Mouse (Mus musculus): Measurements from ENCODE around the gene Rorc. TPM values are rescaled to one million over a fixed set of nuclear protein-coding genes. Genes with fewer than 3 reads are reported as not detected.

Rorc gene
- polyA plus RNA-seq, 1 experiment from 2014 or later = 0.08 TPM

DNA sequence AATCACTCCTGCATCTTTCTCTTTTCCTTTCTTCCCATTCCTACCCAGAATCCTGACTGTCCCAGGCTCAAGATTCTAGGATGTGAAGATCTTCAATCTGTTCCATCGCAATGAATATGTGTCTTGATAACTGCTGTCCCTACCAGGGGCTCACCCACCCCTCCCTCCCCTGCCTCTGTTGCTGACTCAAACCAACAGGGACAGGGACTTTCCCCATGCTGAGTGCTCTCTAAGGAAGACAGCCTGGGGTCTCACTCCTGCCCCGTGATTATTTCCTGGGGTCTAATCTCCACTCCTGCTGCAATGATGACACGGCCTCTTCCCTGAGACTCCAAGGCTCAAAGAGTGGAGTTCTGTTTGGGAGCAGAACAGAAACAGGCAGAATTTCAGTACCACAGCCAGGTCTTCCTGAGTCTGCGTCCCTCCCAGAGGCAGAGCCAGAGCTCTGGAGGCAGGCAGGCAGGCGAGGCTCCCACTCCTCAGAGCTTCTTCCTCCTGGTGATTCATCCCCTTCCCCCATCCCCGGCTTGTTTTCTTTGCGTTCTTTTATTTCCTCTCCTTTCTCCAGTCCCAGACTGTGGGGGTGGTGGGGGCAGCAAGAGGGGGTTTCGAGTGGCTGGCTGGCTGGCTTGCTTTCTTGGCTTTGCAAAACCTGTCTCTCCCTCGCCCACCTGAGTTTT, 7.4 kb downstream of the Rorc start:
- no peak overlapping the region for H3K4me2 ChIP-seq (replicated peaks; ENCODE audit: low read depth, low read length)
- H3K4me3 ChIP-seq (ENCODE audit: low read depth, low read length) = no peak overlapping the region
- H3K36me3 ChIP-seq (ENCODE audit: control insufficient read depth, insufficient read depth, low read length) = no peaks in the 10 kb centered on the region
- no peak overlapping the region for H3K27ac ChIP-seq (ENCODE audit: low read depth, low read length)
- H3K27me3 ChIP-seq (ENCODE audit: control insufficient read depth, insufficient read depth, low read length) = no peaks in the 10 kb centered on the region
- H3K4me1 ChIP-seq (replicated peaks; ENCODE audit: control insufficient read depth, insufficient read depth, low read length) = no peaks in the 10 kb centered on the region; the same call in 1 of the 2 replicates
- no peak overlapping the region for H3K9ac ChIP-seq (ENCODE audit: low read depth, low read length)
- WGBS = 23% methylated on average over 9 of the region's 9 CpGs
- no peaks in the 10 kb centered on the region for H3K9me3 ChIP-seq (ENCODE audit: control insufficient read depth, low read length)
- ATAC-seq (ENCODE audit: low FRiP score) (no peak), DNase-seq (ENCODE audit: low spot score) (no peak)

DNA sequence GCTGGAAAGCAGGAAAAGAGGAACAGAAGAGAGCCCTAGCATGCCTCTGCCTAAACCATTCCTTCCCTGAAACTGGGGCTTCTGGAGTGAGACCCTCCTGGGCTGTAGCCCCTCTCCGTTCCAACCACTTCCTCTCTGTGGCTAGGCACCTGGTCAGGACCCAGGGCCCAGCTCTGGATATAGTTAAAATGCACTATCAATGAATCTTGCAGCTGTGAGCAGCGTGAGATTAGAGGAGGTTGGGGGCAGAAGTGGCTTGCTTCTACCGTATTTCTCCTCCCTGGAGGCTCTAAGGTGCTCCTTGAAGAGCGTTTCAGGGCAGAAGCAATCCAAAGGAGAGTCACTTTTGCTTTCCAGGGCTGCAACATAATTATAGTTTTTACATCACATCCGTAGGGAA, 9.7 kb downstream of the Rorc start:
- H3K4me2 ChIP-seq (replicated peaks; ENCODE audit: low read depth, low read length) = no peak overlapping the region
- 80% methylated on average over 5 of the region's 5 CpGs for WGBS
- no peak overlapping the region for H3K9ac ChIP-seq (ENCODE audit: low read depth, low read length)
- no peaks in the 10 kb centered on the region for H3K36me3 ChIP-seq (ENCODE audit: control insufficient read depth, insufficient read depth, low read length)
- no peak for DNase-seq (ENCODE audit: low spot score)
- H3K27me3 ChIP-seq (ENCODE audit: control insufficient read depth, insufficient read depth, low read length) = no peaks in the 10 kb centered on the region
- no peak for ATAC-seq (ENCODE audit: low FRiP score)
- H3K9me3 ChIP-seq (ENCODE audit: control insufficient read depth, low read length) = no peaks in the 10 kb centered on the region
- no peak overlapping the region for H3K27ac ChIP-seq (ENCODE audit: low read depth, low read length)
- H3K4me1 ChIP-seq (replicated peaks; ENCODE audit: control insufficient read depth, insufficient read depth, low read length) = no peaks in the 10 kb centered on the region
- no peak overlapping the region for H3K4me3 ChIP-seq (ENCODE audit: low read depth, low read length)

DNA sequence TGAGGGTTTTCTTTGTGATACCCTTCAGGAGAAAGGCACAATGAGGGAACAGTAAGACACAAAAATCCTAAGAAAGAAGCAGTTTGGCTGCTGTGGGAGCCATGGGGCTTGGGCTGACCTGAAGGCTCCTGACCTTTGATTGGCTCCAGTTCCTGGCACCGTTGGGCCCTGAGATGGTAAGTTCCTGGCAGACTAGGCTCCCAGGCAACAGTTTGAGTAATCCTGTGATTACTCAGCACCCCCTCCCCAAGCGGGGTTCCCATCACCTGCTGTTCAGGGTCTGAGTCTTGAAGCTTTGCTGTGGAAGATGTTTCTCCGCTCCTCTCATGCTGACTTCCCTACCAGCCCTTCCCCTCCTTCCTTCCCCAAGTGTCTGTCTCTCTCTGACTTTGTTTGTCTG, 10.9 kb downstream of the Rorc start:
- no peak overlapping the region for H3K27ac ChIP-seq (ENCODE audit: low read depth, low read length)
- H3K9ac ChIP-seq (ENCODE audit: low read depth, low read length) = no peak overlapping the region
- DNase-seq (ENCODE audit: low spot score) (no peak), ATAC-seq (ENCODE audit: low FRiP score) (no peak)
- no peak overlapping the region for H3K4me2 ChIP-seq (replicated peaks; ENCODE audit: low read depth, low read length)
- H3K4me3 ChIP-seq (ENCODE audit: low read depth, low read length) = no peak overlapping the region
- H3K27me3 ChIP-seq (ENCODE audit: control insufficient read depth, insufficient read depth, low read length) = no peaks in the 10 kb centered on the region
- H3K36me3 ChIP-seq (ENCODE audit: control insufficient read depth, insufficient read depth, low read length) = no peaks in the 10 kb centered on the region
- H3K9me3 ChIP-seq (ENCODE audit: control insufficient read depth, low read length) = no peaks in the 10 kb centered on the region
- H3K4me1 ChIP-seq (replicated peaks; ENCODE audit: control insufficient read depth, insufficient read depth, low read length) = no peaks in the 10 kb centered on the region
- WGBS = 64% methylated on average over 3 of the region's 3 CpGs

DNA sequence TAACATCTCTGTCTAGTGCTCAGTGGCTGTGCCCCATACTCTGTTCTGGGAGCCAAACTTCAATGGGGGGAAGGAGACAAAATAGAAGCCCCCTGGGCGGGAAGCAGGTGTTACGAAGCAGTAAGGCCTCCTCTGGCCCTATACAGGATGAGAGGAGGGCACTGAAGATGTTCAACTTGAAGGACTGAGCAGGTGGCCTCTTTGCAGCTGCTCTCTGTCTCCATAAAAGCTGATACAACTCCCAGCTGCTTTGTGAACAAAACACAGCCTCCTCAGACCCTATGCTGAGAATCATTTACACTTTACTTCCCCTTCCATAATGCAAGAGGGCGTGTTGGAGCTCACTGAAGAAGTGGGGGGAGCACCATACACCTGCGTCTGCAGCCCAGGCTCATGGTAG, 14.1 kb downstream of the Rorc start:
- Histone ChIP-seq H3K4me3 (ENCODE audit: low read depth, low read length) (no peak overlapping the region), H3K36me3 (ENCODE audit: control insufficient read depth, insufficient read depth, low read length) (no peaks in the 10 kb centered on the region), H3K27me3 (ENCODE audit: control insufficient read depth, insufficient read depth, low read length) (no peaks in the 10 kb centered on the region), H3K4me1 (replicated peaks; ENCODE audit: control insufficient read depth, insufficient read depth, low read length) (no peaks in the 10 kb centered on the region), H3K27ac (ENCODE audit: low read depth, low read length) (no peak overlapping the region), H3K4me2 (replicated peaks; ENCODE audit: low read depth, low read length) (no peak overlapping the region), H3K9me3 (ENCODE audit: control insufficient read depth, low read length) (no peaks in the 10 kb centered on the region), H3K9ac (ENCODE audit: low read depth, low read length) (no peak overlapping the region)
- no peak for ATAC-seq (ENCODE audit: low FRiP score)
- whole genome bisulfite sequencing = 67% methylated on average over 4 of the region's 4 CpGs
- no peak for DNase-seq (ENCODE audit: low spot score)

DNA sequence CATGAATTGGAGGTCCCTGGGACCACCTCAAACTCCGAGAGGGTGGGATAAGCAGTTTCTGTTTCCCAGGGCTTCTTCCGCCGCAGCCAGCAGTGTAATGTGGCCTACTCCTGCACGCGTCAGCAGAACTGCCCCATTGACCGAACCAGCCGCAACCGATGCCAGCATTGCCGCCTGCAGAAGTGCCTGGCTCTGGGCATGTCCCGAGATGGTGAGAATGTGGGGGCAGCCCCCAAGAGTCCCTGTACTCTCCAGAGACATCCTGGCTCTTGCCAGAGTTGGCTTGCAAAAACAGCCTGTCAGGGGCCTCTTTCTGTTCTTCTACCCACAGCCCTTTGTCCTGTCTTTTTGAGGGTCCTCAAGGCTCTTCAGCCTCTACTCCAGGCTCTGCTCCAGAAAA, 14.8 kb downstream of the Rorc start:
- H3K36me3 ChIP-seq (ENCODE audit: control insufficient read depth, insufficient read depth, low read length) = no peaks in the 10 kb centered on the region
- H3K27me3 ChIP-seq (ENCODE audit: control insufficient read depth, insufficient read depth, low read length) = no peaks in the 10 kb centered on the region
- WGBS = 91% methylated on average over 10 of the region's 10 CpGs
- H3K4me1 ChIP-seq (replicated peaks; ENCODE audit: control insufficient read depth, insufficient read depth, low read length) = no peaks in the 10 kb centered on the region
- H3K4me2 ChIP-seq (replicated peaks; ENCODE audit: low read depth, low read length) = no peak overlapping the region
- H3K9me3 ChIP-seq (ENCODE audit: control insufficient read depth, low read length) = no peaks in the 10 kb centered on the region
- H3K27ac ChIP-seq (ENCODE audit: low read depth, low read length) = no peak overlapping the region
- no peak overlapping the region for H3K4me3 ChIP-seq (ENCODE audit: low read depth, low read length)
- no peak for DNase-seq (ENCODE audit: low spot score)
- ATAC-seq (ENCODE audit: low FRiP score) = no peak
- H3K9ac ChIP-seq (ENCODE audit: low read depth, low read length) = no peak overlapping the region

DNA sequence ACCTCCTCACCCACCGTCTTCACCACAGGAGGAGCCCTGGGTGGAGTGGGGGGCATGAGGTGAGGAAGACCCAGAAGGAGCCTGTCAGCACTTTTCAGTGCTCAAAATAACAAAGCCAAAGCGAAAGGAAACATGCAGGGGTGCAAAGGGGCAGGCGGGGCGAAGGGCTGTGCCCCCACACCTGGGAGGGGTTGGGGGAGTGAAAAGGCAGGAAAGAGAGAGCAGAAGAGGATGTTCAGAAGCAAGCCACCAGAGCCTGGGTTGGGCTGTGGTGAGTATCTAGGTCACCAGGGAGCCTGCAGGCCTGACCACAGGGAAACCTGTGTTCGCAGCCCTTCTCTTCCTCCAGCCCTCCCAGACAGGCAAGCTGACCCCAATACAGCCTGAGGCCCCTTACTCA, 15.5 kb downstream of the Rorc start:
- 84% methylated on average over 5 of the region's 5 CpGs for WGBS
- no peak overlapping the region for H3K4me3 ChIP-seq (ENCODE audit: low read depth, low read length)
- DNase-seq (ENCODE audit: low spot score) (no peak), ATAC-seq (ENCODE audit: low FRiP score) (no peak)
- H3K9ac ChIP-seq (ENCODE audit: low read depth, low read length) = no peak overlapping the region
- H3K9me3 ChIP-seq (ENCODE audit: control insufficient read depth, low read length) = no peaks in the 10 kb centered on the region
- no peak overlapping the region for H3K4me2 ChIP-seq (replicated peaks; ENCODE audit: low read depth, low read length)
- H3K4me1 ChIP-seq (replicated peaks; ENCODE audit: control insufficient read depth, insufficient read depth, low read length) = no peaks in the 10 kb centered on the region
- H3K27ac ChIP-seq (ENCODE audit: low read depth, low read length) = no peak overlapping the region
- no peaks in the 10 kb centered on the region for H3K36me3 ChIP-seq (ENCODE audit: control insufficient read depth, insufficient read depth, low read length)
- no peaks in the 10 kb centered on the region for H3K27me3 ChIP-seq (ENCODE audit: control insufficient read depth, insufficient read depth, low read length)

DNA sequence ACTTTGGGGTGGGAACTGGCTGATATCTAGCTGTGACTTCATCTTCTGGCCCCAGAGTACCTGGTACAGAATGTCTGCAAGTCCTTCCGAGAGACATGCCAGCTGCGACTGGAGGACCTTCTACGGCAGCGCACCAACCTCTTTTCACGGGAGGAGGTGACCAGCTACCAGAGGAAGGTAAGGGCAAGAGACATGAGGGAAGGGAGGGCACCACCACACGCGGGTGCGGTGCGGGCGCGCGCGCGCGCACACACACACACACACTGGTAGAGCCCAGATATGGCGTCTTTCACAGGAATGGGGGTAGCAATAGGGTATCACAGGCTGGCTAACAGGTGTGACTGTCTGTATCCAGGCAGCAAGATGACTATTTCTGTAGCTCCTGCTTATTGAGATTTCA, 16.8 kb downstream of the Rorc start:
- ATAC-seq (ENCODE audit: low FRiP score) = no peak

DNA sequence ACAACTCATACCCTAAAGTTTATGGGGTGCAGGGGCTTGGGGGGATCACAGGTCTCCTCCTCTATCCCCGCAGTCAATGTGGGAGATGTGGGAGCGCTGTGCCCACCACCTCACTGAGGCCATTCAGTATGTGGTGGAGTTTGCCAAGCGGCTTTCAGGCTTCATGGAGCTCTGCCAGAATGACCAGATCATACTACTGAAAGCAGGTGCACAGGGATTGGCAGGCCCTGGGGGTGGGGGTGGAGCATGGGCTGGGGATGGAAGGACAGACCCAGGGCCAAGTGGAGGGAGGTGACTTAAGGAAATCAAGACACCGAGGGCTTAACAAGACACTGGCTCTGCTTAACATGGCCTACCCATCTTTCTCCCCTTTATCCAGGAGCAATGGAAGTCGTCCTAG, 18.4 kb downstream of the Rorc start:
- 80% methylated on average over 5 of the region's 5 CpGs for whole genome bisulfite sequencing

More for the DNA sequence above, 16.8 kb downstream of the Rorc start:
- Histone ChIP-seq H3K36me3 (ENCODE audit: control insufficient read depth, insufficient read depth, low read length) (no peaks in the 10 kb centered on the region), H3K9ac (ENCODE audit: low read depth, low read length) (no peak overlapping the region), H3K4me3 (ENCODE audit: low read depth, low read length) (no peak overlapping the region), H3K4me1 (replicated peaks; ENCODE audit: control insufficient read depth, insufficient read depth, low read length) (no peaks in the 10 kb centered on the region), H3K27me3 (ENCODE audit: control insufficient read depth, insufficient read depth, low read length) (no peaks in the 10 kb centered on the region), H3K9me3 (ENCODE audit: control insufficient read depth, low read length) (no peaks in the 10 kb centered on the region), H3K4me2 (replicated peaks; ENCODE audit: low read depth, low read length) (no peak overlapping the region), H3K27ac (ENCODE audit: low read depth, low read length) (no peak overlapping the region)
- no peak for DNase-seq (ENCODE audit: low spot score)
- WGBS = 95% methylated on average over 16 of the region's 16 CpGs

DNA sequence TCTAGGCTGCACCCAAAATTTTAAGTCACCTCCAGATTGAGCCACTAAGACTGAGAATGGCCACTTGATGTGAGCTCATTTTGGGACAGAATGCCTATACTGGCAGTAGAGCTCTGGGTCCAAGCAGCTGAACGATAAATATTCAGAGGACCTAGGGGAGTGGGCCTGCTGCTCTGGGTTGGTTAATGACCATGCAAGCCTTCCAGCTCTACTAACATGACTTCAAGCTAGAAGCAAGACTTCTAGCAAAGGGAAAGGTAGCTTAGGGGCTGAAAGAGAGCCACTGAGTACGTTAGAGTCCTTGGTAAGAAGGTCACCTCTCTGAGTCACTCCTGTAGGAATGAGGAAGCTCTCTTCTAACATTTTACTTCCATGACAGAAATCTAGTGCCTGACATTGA, 19.5 kb downstream of the Rorc start:
- H3K4me3 ChIP-seq (ENCODE audit: low read depth, low read length) = no peak overlapping the region
- H3K4me1 ChIP-seq (replicated peaks; ENCODE audit: control insufficient read depth, insufficient read depth, low read length) = no peaks in the 10 kb centered on the region
- H3K9me3 ChIP-seq (ENCODE audit: control insufficient read depth, low read length) = no peaks in the 10 kb centered on the region
- DNase-seq (ENCODE audit: low spot score) = no peak
- WGBS = 84% methylated on average over 2 of the region's 2 CpGs
- no peak overlapping the region for H3K4me2 ChIP-seq (replicated peaks; ENCODE audit: low read depth, low read length)
- H3K27ac ChIP-seq (ENCODE audit: low read depth, low read length) = no peak overlapping the region
- no peaks in the 10 kb centered on the region for H3K36me3 ChIP-seq (ENCODE audit: control insufficient read depth, insufficient read depth, low read length)
- H3K27me3 ChIP-seq (ENCODE audit: control insufficient read depth, insufficient read depth, low read length) = no peaks in the 10 kb centered on the region
- no peak for ATAC-seq (ENCODE audit: low FRiP score)
- H3K9ac ChIP-seq (ENCODE audit: low read depth, low read length) = no peak overlapping the region

More for the DNA sequence above, 18.4 kb downstream of the Rorc start:
- H3K9ac ChIP-seq (ENCODE audit: low read depth, low read length) = no peak overlapping the region
- no peak overlapping the region for H3K27ac ChIP-seq (ENCODE audit: low read depth, low read length)
- no peaks in the 10 kb centered on the region for H3K9me3 ChIP-seq (ENCODE audit: control insufficient read depth, low read length)
- no peaks in the 10 kb centered on the region for H3K27me3 ChIP-seq (ENCODE audit: control insufficient read depth, insufficient read depth, low read length)
- no peak for DNase-seq (ENCODE audit: low spot score)
- no peaks in the 10 kb centered on the region for H3K4me1 ChIP-seq (replicated peaks; ENCODE audit: control insufficient read depth, insufficient read depth, low read length)
- no peak for ATAC-seq (ENCODE audit: low FRiP score)
- H3K4me3 ChIP-seq (ENCODE audit: low read depth, low read length) = no peak overlapping the region
- no peaks in the 10 kb centered on the region for H3K36me3 ChIP-seq (ENCODE audit: control insufficient read depth, insufficient read depth, low read length)
- no peak overlapping the region for H3K4me2 ChIP-seq (replicated peaks; ENCODE audit: low read depth, low read length)
